Mouse (Mus musculus): Measurements from ENCODE around the gene Mettl11b. TPM values are rescaled to one million over a fixed set of nuclear protein-coding genes. Genes with fewer than 3 reads are reported as not detected.

Gene Mettl11b
- total and polyA plus RNA-seq, 3 experiments = not detected

- Histone ChIP-seq H3K36me3 (replicated peaks) (no peaks in the 10 kb centered on the region), H3K4me3 (ENCODE audit: low read depth, low read length) (no peak overlapping the region), H3K27me3 (ENCODE audit: insufficient read depth, low read length) (no peaks in the 10 kb centered on the region), H3K9me3 (replicated peaks) (no peaks in the 10 kb centered on the region), H3K4me1 (ENCODE audit: insufficient read depth, low read depth, low read length) (no peaks in the 10 kb centered on the region)
- ATAC-seq (ENCODE audit: extremely low read depth, insufficient number of reproducible peaks, low FRiP score, poor library complexity, severe bottlenecking) (no peak), DNase-seq (ENCODE audit: low spot score) (no peak)
- no peak for TF ChIP-seq GATA1 (IDR thresholded peaks at IDR 0.05; ENCODE audit: borderline replicate concordance, low read length)
- TF ChIP-seq GATA2 (IDR thresholded peaks at IDR 0.05; ENCODE audit: borderline replicate concordance, low read depth, low read length) = no peak
- no peak for TF ChIP-seq POLR2AphosphoS5 (IDR thresholded peaks at IDR 0.05; ENCODE audit: insufficient replicate concordance, low read depth, low read length)
- no peak for TF ChIP-seq CTCF (IDR thresholded peaks at IDR 0.05; ENCODE audit: low read depth, low read length)
- no peak for TF ChIP-seq TAL1 (conservative IDR thresholded peaks at IDR 0.05; ENCODE audit: low read depth, low read length)
These were observed 66.5 kb downstream of the Mettl11b start for GRCm38 (mm10) chr1:163658535-163658928.

- Histone ChIP-seq H3K4me1 (ENCODE audit: insufficient read depth, low read depth, low read length) (no peaks in the 10 kb centered on the region), H3K9me3 (replicated peaks) (no peaks in the 10 kb centered on the region), H3K27me3 (ENCODE audit: insufficient read depth, low read length) (no peaks in the 10 kb centered on the region), H3K36me3 (replicated peaks) (no peaks in the 10 kb centered on the region), H3K4me3 (ENCODE audit: low read depth, low read length) (no peak overlapping the region)
- no peak for DNase-seq (ENCODE audit: low spot score)
- ATAC-seq (ENCODE audit: extremely low read depth, insufficient number of reproducible peaks, low FRiP score, poor library complexity, severe bottlenecking) = no peak
- no peak for TF ChIP-seq GATA1 (IDR thresholded peaks at IDR 0.05; ENCODE audit: borderline replicate concordance, low read length)
- TF ChIP-seq TAL1 (conservative IDR thresholded peaks at IDR 0.05; ENCODE audit: low read depth, low read length) = no peak
- TF ChIP-seq CTCF (IDR thresholded peaks at IDR 0.05; ENCODE audit: low read depth, low read length) = no peak
- TF ChIP-seq POLR2AphosphoS5 (IDR thresholded peaks at IDR 0.05; ENCODE audit: insufficient replicate concordance, low read depth, low read length) = no peak
- TF ChIP-seq GATA2 (IDR thresholded peaks at IDR 0.05; ENCODE audit: borderline replicate concordance, low read depth, low read length) = no peak
These were observed 67.1 kb downstream of the Mettl11b start for GRCm38 (mm10) chr1:163657766-163658534.

GRCm38 (mm10) chr1:163657056-163657455 lies 68.0 kb downstream of the Mettl11b start:
- Histone ChIP-seq H3K36me3 (replicated peaks) (no peaks in the 10 kb centered on the region), H3K4me3 (ENCODE audit: low read depth, low read length) (no peak overlapping the region), H3K9me3 (replicated peaks) (no peaks in the 10 kb centered on the region), H3K27me3 (ENCODE audit: insufficient read depth, low read length) (no peaks in the 10 kb centered on the region), H3K4me1 (ENCODE audit: insufficient read depth, low read depth, low read length) (no peaks in the 10 kb centered on the region)
- DNase-seq (ENCODE audit: low spot score) (no peak), ATAC-seq (ENCODE audit: extremely low read depth, insufficient number of reproducible peaks, low FRiP score, poor library complexity, severe bottlenecking) (no peak)
- TF ChIP-seq CTCF (IDR thresholded peaks at IDR 0.05; ENCODE audit: low read depth, low read length) (no peak), GATA1 (IDR thresholded peaks at IDR 0.05; ENCODE audit: borderline replicate concordance, low read length) (no peak), TAL1 (conservative IDR thresholded peaks at IDR 0.05; ENCODE audit: low read depth, low read length) (no peak), GATA2 (IDR thresholded peaks at IDR 0.05; ENCODE audit: borderline replicate concordance, low read depth, low read length) (no peak), POLR2AphosphoS5 (IDR thresholded peaks at IDR 0.05; ENCODE audit: insufficient replicate concordance, low read depth, low read length) (no peak)

- TF ChIP-seq CTCF (IDR thresholded peaks at IDR 0.05; ENCODE audit: low read depth, low read length) (no peak), GATA1 (IDR thresholded peaks at IDR 0.05; ENCODE audit: borderline replicate concordance, low read length) (no peak), GATA2 (IDR thresholded peaks at IDR 0.05; ENCODE audit: borderline replicate concordance, low read depth, low read length) (no peak), POLR2AphosphoS5 (IDR thresholded peaks at IDR 0.05; ENCODE audit: insufficient replicate concordance, low read depth, low read length) (no peak), TAL1 (conservative IDR thresholded peaks at IDR 0.05; ENCODE audit: low read depth, low read length) (no peak)
- H3K9me3 ChIP-seq (replicated peaks) = no peaks in the 10 kb centered on the region
- no peak for DNase-seq (ENCODE audit: low spot score)
- ATAC-seq (ENCODE audit: extremely low read depth, insufficient number of reproducible peaks, low FRiP score, poor library complexity, severe bottlenecking) = no peak
- H3K36me3 ChIP-seq (replicated peaks) = no peaks in the 10 kb centered on the region
- no peaks in the 10 kb centered on the region for H3K27me3 ChIP-seq (ENCODE audit: insufficient read depth, low read length)
- no peak overlapping the region for H3K4me3 ChIP-seq (ENCODE audit: low read depth, low read length)
- H3K4me1 ChIP-seq (ENCODE audit: insufficient read depth, low read depth, low read length) = no peaks in the 10 kb centered on the region
These were observed 68.6 kb downstream of the Mettl11b start for GRCm38 (mm10) chr1:163656432-163656831.

Other genes starting within 250 kb of the Mettl11b start
- gene Kifap3, start 54.4 kb upstream of the Mettl11b start, total RNA-seq (2014; fragmentation: Nextera tagmentation) = 14.0 and 20.3 TPM in 2 replicates
- 22.8 and 25.5 TPM in 2 replicates for gene Kifap3, start 54.4 kb upstream of the Mettl11b start, total RNA-seq (2017)
- gene Kifap3, start 54.4 kb upstream of the Mettl11b start, polyA plus RNA-seq (2012) = 4.0 and 5.4 TPM in 2 replicates
- gene Scyl3, start 203.9 kb upstream of the Mettl11b start, total RNA-seq (2014; fragmentation: Nextera tagmentation) = 61.2 and 69.3 TPM in 2 replicates
- gene Scyl3, start 203.9 kb upstream of the Mettl11b start, total RNA-seq (2017) = 43.2 and 52.6 TPM in 2 replicates
- gene Scyl3, start 203.9 kb upstream of the Mettl11b start, polyA plus RNA-seq (2012) = 10.6 and 10.7 TPM in 2 replicates

Measured in G1E (cell line).